Mouse (Mus musculus): Measurements from ENCODE around the gene Tmem260. TPM values are rescaled to one million over a fixed set of nuclear protein-coding genes. Genes with fewer than 3 reads are reported as not detected.

The Tmem260 gene
- polyA plus RNA-seq, 1 experiment: 13.9 TPM

GRCm38 (mm10) chr14:48505606-48506005, 59.7 kb downstream of the Tmem260 start:
- Histone ChIP-seq H3K27ac (ENCODE audit: insufficient read depth, low read depth, low read length) (no peak overlapping the region), H3K4me3 (ENCODE audit: insufficient read depth, low read depth, low read length) (no peak overlapping the region), H3K36me3 (ENCODE audit: control insufficient read depth, insufficient read depth, low read length) (no peaks in the 10 kb centered on the region; the same call in none of the 2 replicates), H3K27me3 (replicated peaks; ENCODE audit: control insufficient read depth, insufficient read depth, low read length) (no peaks in the 10 kb centered on the region), H3K4me1 (ENCODE audit: control insufficient read depth, insufficient read depth, low read length) (no peaks in the 10 kb centered on the region)
- 98% methylated on average over 12 of the region's 12 CpGs for WGBS
- DNase-seq: no peak
- TF ChIP-seq POLR2A (IDR thresholded peaks at IDR 0.05; ENCODE audit: low read depth, low read length): no peak
- TF ChIP-seq CTCF (conservative IDR thresholded peaks at IDR 0.05; ENCODE audit: insufficient read depth, insufficient read length, low read depth, low read length): no peak

- Histone ChIP-seq H3K27ac (ENCODE audit: insufficient read depth, low read depth, low read length) (no peak overlapping the region), H3K36me3 (ENCODE audit: control insufficient read depth, insufficient read depth, low read length) (no peaks in the 10 kb centered on the region; the same call in none of the 2 replicates), H3K4me1 (ENCODE audit: control insufficient read depth, insufficient read depth, low read length) (no peaks in the 10 kb centered on the region), H3K27me3 (replicated peaks; ENCODE audit: control insufficient read depth, insufficient read depth, low read length) (no peaks in the 10 kb centered on the region), H3K4me3 (ENCODE audit: insufficient read depth, low read depth, low read length) (no peak overlapping the region)
- no peak for TF ChIP-seq CTCF (conservative IDR thresholded peaks at IDR 0.05; ENCODE audit: insufficient read depth, insufficient read length, low read depth, low read length)
- no peak for TF ChIP-seq POLR2A (IDR thresholded peaks at IDR 0.05; ENCODE audit: low read depth, low read length)
- 74% methylated on average over 8 of the region's 8 CpGs for WGBS
- DNase-seq: peak; percentile 63
Measured at GRCm38 (mm10) chr14:48507376-48507775, 61.5 kb downstream of the Tmem260 start.

DNA sequence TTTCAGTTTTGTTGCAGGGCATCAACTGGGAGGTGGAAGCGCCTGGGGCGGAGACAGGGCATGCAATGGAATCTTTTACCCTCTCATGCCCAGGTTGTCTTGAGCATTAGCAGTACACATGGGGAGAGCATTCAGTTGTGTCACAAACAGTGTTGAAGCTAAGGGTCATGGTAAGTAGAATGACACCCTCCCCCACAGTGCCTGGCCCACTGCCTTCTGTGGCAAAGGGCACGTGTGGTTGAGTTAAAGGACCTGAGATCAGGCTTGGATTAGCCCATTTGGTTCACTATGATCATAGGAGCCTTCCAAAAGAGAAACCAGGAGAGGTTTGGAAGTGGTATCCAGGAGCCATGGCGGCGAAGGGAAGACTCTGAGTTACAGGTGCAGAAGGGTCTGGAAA, 63.2 kb downstream of the Tmem260 start:
- Histone ChIP-seq H3K27ac (ENCODE audit: insufficient read depth, low read depth, low read length) (no peak overlapping the region), H3K36me3 (ENCODE audit: control insufficient read depth, insufficient read depth, low read length) (no peaks in the 10 kb centered on the region; the same call in none of the 2 replicates), H3K4me1 (ENCODE audit: control insufficient read depth, insufficient read depth, low read length) (no peaks in the 10 kb centered on the region), H3K27me3 (replicated peaks; ENCODE audit: control insufficient read depth, insufficient read depth, low read length) (no peaks in the 10 kb centered on the region), H3K4me3 (ENCODE audit: insufficient read depth, low read depth, low read length) (no peak overlapping the region)
- no peak for TF ChIP-seq CTCF (conservative IDR thresholded peaks at IDR 0.05; ENCODE audit: insufficient read depth, insufficient read length, low read depth, low read length)
- TF ChIP-seq POLR2A (IDR thresholded peaks at IDR 0.05; ENCODE audit: low read depth, low read length): no peak
- WGBS: 90% methylated on average over 5 of the region's 5 CpGs
- DNase-seq: no peak

GRCm38 (mm10) chr14:48513098-48513823, 67.3 kb downstream of the Tmem260 start:
- Histone ChIP-seq H3K36me3 (ENCODE audit: control insufficient read depth, insufficient read depth, low read length) (no peaks in the 10 kb centered on the region; the same call in 1 of the 2 replicates), H3K4me3 (ENCODE audit: insufficient read depth, low read depth, low read length) (no peak overlapping the region), H3K27me3 (replicated peaks; ENCODE audit: control insufficient read depth, insufficient read depth, low read length) (no peaks in the 10 kb centered on the region), H3K27ac (ENCODE audit: insufficient read depth, low read depth, low read length) (no peak overlapping the region), H3K4me1 (ENCODE audit: control insufficient read depth, insufficient read depth, low read length) (no peaks in the 10 kb centered on the region)
- TF ChIP-seq CTCF (conservative IDR thresholded peaks at IDR 0.05; ENCODE audit: insufficient read depth, insufficient read length, low read depth, low read length): no peak
- TF ChIP-seq POLR2A (IDR thresholded peaks at IDR 0.05; ENCODE audit: low read depth, low read length): no peak
- no peak for DNase-seq
- WGBS: 62% methylated on average over 12 of the region's 12 CpGs

DNA sequence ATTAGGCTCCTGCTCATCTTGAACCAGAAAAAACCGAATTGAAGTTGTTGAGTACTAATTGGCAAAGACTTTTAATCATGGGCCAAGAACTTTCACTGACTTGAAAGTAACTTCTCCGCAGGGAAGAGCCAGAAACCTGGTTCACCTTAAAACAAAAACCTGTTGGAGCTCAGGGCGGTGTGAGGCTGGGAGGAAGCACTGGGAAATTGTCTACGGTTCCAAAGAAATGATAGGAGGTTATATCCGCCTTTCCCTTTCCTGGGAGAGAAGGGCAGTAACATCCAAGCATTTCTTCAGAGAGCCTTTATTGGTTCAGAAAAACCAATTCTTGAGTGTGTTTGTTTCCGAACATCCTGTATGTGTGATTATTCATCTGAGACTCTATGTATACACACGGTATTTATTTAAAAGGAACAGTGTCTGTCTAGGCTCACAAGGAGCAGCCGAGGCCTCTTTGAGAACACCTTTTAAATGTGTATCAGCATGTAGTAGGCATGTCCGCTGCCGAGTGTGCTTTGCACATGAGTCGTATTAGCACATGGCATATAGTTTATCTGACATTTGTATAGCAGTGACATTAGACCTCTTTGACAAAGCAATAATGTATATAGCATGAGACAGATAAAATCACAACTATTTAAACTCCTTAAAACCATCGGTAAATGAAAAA, 68.0 kb downstream of the Tmem260 start:
- Histone ChIP-seq H3K36me3 (ENCODE audit: control insufficient read depth, insufficient read depth, low read length) (no peaks in the 10 kb centered on the region; the same call in 1 of the 2 replicates), H3K4me3 (ENCODE audit: insufficient read depth, low read depth, low read length) (no peak overlapping the region), H3K27me3 (replicated peaks; ENCODE audit: control insufficient read depth, insufficient read depth, low read length) (no peaks in the 10 kb centered on the region), H3K4me1 (ENCODE audit: control insufficient read depth, insufficient read depth, low read length) (no peaks in the 10 kb centered on the region), H3K27ac (ENCODE audit: insufficient read depth, low read depth, low read length) (no peak overlapping the region)
- WGBS: 88% methylated on average over 12 of the region's 12 CpGs
- no peak for DNase-seq
- no peak for TF ChIP-seq POLR2A (IDR thresholded peaks at IDR 0.05; ENCODE audit: low read depth, low read length)
- no peak for TF ChIP-seq CTCF (conservative IDR thresholded peaks at IDR 0.05; ENCODE audit: insufficient read depth, insufficient read length, low read depth, low read length)

DNA sequence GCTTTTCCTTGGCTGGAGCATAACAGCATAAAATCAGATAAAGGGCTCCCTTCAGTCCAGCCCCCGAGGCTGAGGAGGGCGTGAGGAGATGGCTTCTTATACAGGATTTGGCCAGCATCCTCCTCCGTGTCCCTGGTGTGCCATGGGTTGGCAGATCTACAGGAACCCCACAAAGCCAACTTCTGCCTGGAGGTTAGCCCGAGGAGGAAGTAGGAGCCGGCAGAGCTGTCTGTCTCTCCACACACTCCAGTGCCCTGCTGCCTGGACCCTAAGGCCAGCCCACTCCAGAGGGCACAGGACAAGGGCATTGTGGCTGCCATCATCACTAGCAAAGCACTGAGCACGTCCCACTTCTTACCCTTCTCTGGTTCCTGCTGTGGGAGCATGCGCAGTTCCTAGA, 68.7 kb downstream of the Tmem260 start:
- Histone ChIP-seq H3K27me3 (replicated peaks; ENCODE audit: control insufficient read depth, insufficient read depth, low read length) (no peaks in the 10 kb centered on the region), H3K4me3 (ENCODE audit: insufficient read depth, low read depth, low read length) (no peak overlapping the region), H3K4me1 (ENCODE audit: control insufficient read depth, insufficient read depth, low read length) (no peaks in the 10 kb centered on the region), H3K27ac (ENCODE audit: insufficient read depth, low read depth, low read length) (no peak overlapping the region), H3K36me3 (ENCODE audit: control insufficient read depth, insufficient read depth, low read length) (no peaks in the 10 kb centered on the region; the same call in 1 of the 2 replicates)
- no peak for DNase-seq
- no peak for TF ChIP-seq POLR2A (IDR thresholded peaks at IDR 0.05; ENCODE audit: low read depth, low read length)
- no peak for TF ChIP-seq CTCF (conservative IDR thresholded peaks at IDR 0.05; ENCODE audit: insufficient read depth, insufficient read length, low read depth, low read length)
- 63% methylated on average over 7 of the region's 7 CpGs for WGBS

- H3K27me3 ChIP-seq (replicated peaks; ENCODE audit: control insufficient read depth, insufficient read depth, low read length): no peaks in the 10 kb centered on the region
- DNase-seq: no peak
- H3K4me3 ChIP-seq (ENCODE audit: insufficient read depth, low read depth, low read length): no peak overlapping the region
- H3K36me3 ChIP-seq (ENCODE audit: control insufficient read depth, insufficient read depth, low read length): no peaks in the 10 kb centered on the region; the same call in 1 of the 2 replicates
- WGBS: 92% methylated on average over 8 of the region's 8 CpGs
- no peak overlapping the region for H3K27ac ChIP-seq (ENCODE audit: insufficient read depth, low read depth, low read length)
- no peaks in the 10 kb centered on the region for H3K4me1 ChIP-seq (ENCODE audit: control insufficient read depth, insufficient read depth, low read length)
- TF ChIP-seq POLR2A (IDR thresholded peaks at IDR 0.05; ENCODE audit: low read depth, low read length) (no peak), CTCF (conservative IDR thresholded peaks at IDR 0.05; ENCODE audit: insufficient read depth, insufficient read length, low read depth, low read length) (no peak)
Measured at GRCm38 (mm10) chr14:48515538-48515937, 69.6 kb downstream of the Tmem260 start.

Data from kidney, adult 2 months (tissue).